Mouse (Mus musculus) midbrain, embryonic 13.5 days (tissue): Measurements from ENCODE around the gene Wnt5a. TPM values are rescaled to one million over a fixed set of nuclear protein-coding genes. Genes with fewer than 3 reads are reported as not detected.

Source experiments
- ATAC-seq: fragments of 200-750 bp; cut with Nextera tagmentation; 2 replicates; pipeline ENCODE4 v1.8.0; 2017; ENCODE audit warnings: mild to moderate bottlenecking, moderate TSS enrichment, moderate library complexity
- H3K27ac ChIP-seq: fragments of 300-500 bp; sonication (generic); 2 replicates; pipeline ENCODE4 v1.5.1; 2015; ENCODE audit warnings: inconsistent platforms, mild to moderate bottlenecking, moderate library complexity
- H3K27me3 ChIP-seq: fragments of 300-500 bp; sonication (generic); 2 replicates; pipeline ENCODE4 v1.6.1; 2015; ENCODE audit warnings: mild to moderate bottlenecking, inconsistent platforms
- H3K36me3 ChIP-seq: fragments of 300-500 bp; sonication (generic); 2 replicates; pipeline ENCODE4 v1.6.1; 2015; ENCODE audit warnings: mild to moderate bottlenecking, inconsistent platforms
- H3K4me1 ChIP-seq: fragments of 300-500 bp; sonication (generic); replicated peaks from 2 replicates; pipeline ENCODE4 v1.6.1; 2015; ENCODE audit warnings: inconsistent platforms
- H3K4me2 ChIP-seq: fragments of 300-500 bp; sonication (generic); replicated peaks from 2 replicates; pipeline ENCODE4 v1.6.1; 2015; ENCODE audit warnings: moderate library complexity, mild to moderate bottlenecking, inconsistent platforms
- H3K4me3 ChIP-seq: fragments of 300-500 bp; sonication (generic); replicated peaks from 2 replicates; pipeline ENCODE4 v1.5.1; 2015; ENCODE audit warnings: mild to moderate bottlenecking, inconsistent platforms
- H3K9ac ChIP-seq: fragments of 300-500 bp; sonication (generic); replicated peaks from 2 replicates; pipeline ENCODE4 v1.6.1; 2015; ENCODE audit warnings: mild to moderate bottlenecking, inconsistent platforms
- H3K9me3 ChIP-seq: fragments of 300-500 bp; sonication (generic); 2 replicates; pipeline ENCODE4 v1.6.1; 2016; ENCODE audit warnings: mild to moderate bottlenecking, inconsistent platforms
- WGBS: fragments of 180-500 bp; shearing (Covaris S2); methylation state at CpG from one replicate; pipeline ENCODE4 v1.1.7; 2015; 5-methylcytosine and 5-hydroxymethylcytosine counted together
- polyA plus RNA-seq: library from polyadenylated mRNA; unstranded; fragments of >200 nt; fragmentation: Nextera tagmentation; extraction: Ambion mirVana; gene quantifications from 2 replicates; pipeline ENCODE4 v1.2.1, GENCODE M21; 2015

Wnt5a gene
- 14.4 and 17.9 TPM in 2 replicates for polyA plus RNA-seq

- peak within 1 kb of the TSS; percentile 85 for H3K4me2 ChIP-seq
- WGBS: 3% methylated on average over 42 of the region's 53 CpGs
- ATAC-seq: peak; percentile 28; the same call in 1 of the 2 replicates
Observed at GRCm38 (mm10) chr14:28504101-28505050, at the start of gene Wnt5a. Gene Wnt5a, plus strand, starts transcription at chr14:28504750.

GRCm38 (mm10) chr14:28456372-28457076 is 48.0 kb upstream of the Wnt5a start:
- Histone ChIP-seq H3K27me3 (peaks cover 11% of the 10 kb centered on the region), H3K27ac (no peak overlapping the region), H3K4me3 (no peak overlapping the region), H3K36me3 (no peaks in the 10 kb centered on the region), H3K9ac (no peak overlapping the region), H3K4me1 (peaks cover 4% of the 10 kb centered on the region), H3K4me2 (no peak overlapping the region), H3K9me3 (no peaks in the 10 kb centered on the region; the same call in 1 of the 2 replicates)
- 78% methylated on average over 7 of the region's 7 CpGs for WGBS
- no peak for ATAC-seq

More at GRCm38 (mm10) chr14:28504101-28505050, at the start of gene Wnt5a:
- Histone ChIP-seq H3K4me3 (peak within 1 kb of the TSS; percentile 54), H3K9me3 (no peaks in the 10 kb centered on the region), H3K36me3 (no peaks in the 10 kb centered on the region), H3K27me3 (peaks cover 84% of the 10 kb centered on the region), H3K27ac (peak within 1 kb of the TSS; percentile 70), H3K9ac (peak within 1 kb of the TSS; percentile 69), H3K4me1 (peaks cover 48% of the 10 kb centered on the region)

- Histone ChIP-seq H3K27me3 (peaks cover 16% of the 10 kb centered on the region), H3K4me2 (no peak overlapping the region), H3K4me1 (no peaks in the 10 kb centered on the region), H3K36me3 (no peaks in the 10 kb centered on the region), H3K9ac (no peak overlapping the region), H3K4me3 (no peak overlapping the region), H3K27ac (no peak overlapping the region), H3K9me3 (no peaks in the 10 kb centered on the region; the same call in 1 of the 2 replicates)
- WGBS: 81% methylated on average over 3 of the region's 3 CpGs
- ATAC-seq: no peak
Observed at GRCm38 (mm10) chr14:28457428-28457827, 47.1 kb upstream of the Wnt5a start.

- Histone ChIP-seq H3K9me3 (no peaks in the 10 kb centered on the region), H3K27ac (no peak overlapping the region), H3K4me2 (no peak overlapping the region)
Observed at GRCm38 (mm10) chr14:28467956-28468355, 36.6 kb upstream of the Wnt5a start.

GRCm38 (mm10) chr14:28469696-28470095 is 34.9 kb upstream of the Wnt5a start:
- Histone ChIP-seq H3K27ac (0 out of 2 replicates have a peak overlapping the region, but pooled peaks have one; percentile 12), H3K27me3 (0 out of 2 replicates have a peak, but pooled peaks cover 6% of the 10 kb centered on the region), H3K36me3 (no peaks in the 10 kb centered on the region), H3K4me3 (no peak overlapping the region), H3K9me3 (no peaks in the 10 kb centered on the region), H3K4me2 (no peak overlapping the region), H3K4me1 (peaks cover 11% of the 10 kb centered on the region), H3K9ac (no peak overlapping the region)
- ATAC-seq: no peak
- 29% methylated on average over 4 of the region's 4 CpGs for WGBS

More at GRCm38 (mm10) chr14:28467956-28468355, 36.6 kb upstream of the Wnt5a start:
- 0 out of 2 replicates have a peak, but pooled peaks cover 6% of the 10 kb centered on the region for H3K27me3 ChIP-seq
- no peak overlapping the region for H3K4me3 ChIP-seq
- H3K4me1 ChIP-seq: peaks cover 10% of the 10 kb centered on the region
- 58% methylated on average over 5 of the region's 5 CpGs for WGBS
- no peak overlapping the region for H3K9ac ChIP-seq
- no peaks in the 10 kb centered on the region for H3K36me3 ChIP-seq
- no peak for ATAC-seq

GRCm38 (mm10) chr14:28470212-28470611 is 34.3 kb upstream of the Wnt5a start:
- Histone ChIP-seq H3K4me3 (no peak overlapping the region), H3K27ac (no peak overlapping the region), H3K9ac (no peak overlapping the region), H3K36me3 (no peaks in the 10 kb centered on the region), H3K9me3 (no peaks in the 10 kb centered on the region), H3K27me3 (0 out of 2 replicates have a peak, but pooled peaks cover 6% of the 10 kb centered on the region), H3K4me2 (no peak overlapping the region), H3K4me1 (peaks cover 16% of the 10 kb centered on the region)
- 68% methylated on average over 6 of the region's 6 CpGs for WGBS
- ATAC-seq: no peak

- peak overlapping the region; percentile 58; the same call in 1 of the 2 replicates for H3K27ac ChIP-seq
- 16% methylated on average over 3 of the region's 3 CpGs for WGBS
- peak; percentile 62 for ATAC-seq
- no peaks in the 10 kb centered on the region for H3K27me3 ChIP-seq
- H3K4me2 ChIP-seq: peak overlapping the region; percentile 21
- H3K4me3 ChIP-seq: no peak overlapping the region
- no peaks in the 10 kb centered on the region for H3K9me3 ChIP-seq
- no peak overlapping the region for H3K9ac ChIP-seq
- H3K4me1 ChIP-seq: peaks cover 22% of the 10 kb centered on the region
- H3K36me3 ChIP-seq: no peaks in the 10 kb centered on the region
Observed at GRCm38 (mm10) chr14:28475012-28475411, 29.5 kb upstream of the Wnt5a start.

- H3K9ac ChIP-seq: no peak overlapping the region
- H3K27ac ChIP-seq: peak overlapping the region; percentile 58
Observed at GRCm38 (mm10) chr14:28475421-28475820, 29.1 kb upstream of the Wnt5a start.

GRCm38 (mm10) chr14:28476746-28477145 is 27.8 kb upstream of the Wnt5a start:
- ATAC-seq: no peak
- H3K9ac ChIP-seq: no peak overlapping the region
- no peaks in the 10 kb centered on the region for H3K27me3 ChIP-seq
- no peak overlapping the region for H3K4me2 ChIP-seq
- H3K27ac ChIP-seq: no peak overlapping the region
- H3K4me1 ChIP-seq: peaks cover 22% of the 10 kb centered on the region
- WGBS: 42% methylated on average over 3 of the region's 3 CpGs
- no peaks in the 10 kb centered on the region for H3K9me3 ChIP-seq
- no peaks in the 10 kb centered on the region for H3K36me3 ChIP-seq
- H3K4me3 ChIP-seq: no peak overlapping the region

More at GRCm38 (mm10) chr14:28475421-28475820, 29.1 kb upstream of the Wnt5a start:
- Histone ChIP-seq H3K9me3 (no peaks in the 10 kb centered on the region), H3K4me3 (no peak overlapping the region), H3K36me3 (no peaks in the 10 kb centered on the region), H3K4me1 (peaks cover 22% of the 10 kb centered on the region), H3K4me2 (peak overlapping the region; percentile 21), H3K27me3 (no peaks in the 10 kb centered on the region)
- peak; percentile 70; the same call in 1 of the 2 replicates for ATAC-seq
- 29% methylated on average over 7 of the region's 7 CpGs for WGBS

GRCm38 (mm10) chr14:28480866-28481265 is 23.7 kb upstream of the Wnt5a start:
- Histone ChIP-seq H3K27me3 (no peaks in the 10 kb centered on the region), H3K27ac (no peak overlapping the region), H3K9ac (no peak overlapping the region), H3K9me3 (no peaks in the 10 kb centered on the region), H3K4me1 (peaks cover 9% of the 10 kb centered on the region), H3K4me2 (no peak overlapping the region), H3K36me3 (no peaks in the 10 kb centered on the region), H3K4me3 (no peak overlapping the region)
- WGBS: 86% methylated on average over 1 of the region's 1 CpGs
- ATAC-seq: no peak

- 92% methylated on average over 4 of the region's 4 CpGs for WGBS
Observed at GRCm38 (mm10) chr14:28493806-28494205, 10.7 kb upstream of the Wnt5a start.

More at GRCm38 (mm10) chr14:28493806-28494205, 10.7 kb upstream of the Wnt5a start:
- Histone ChIP-seq H3K27me3 (0 out of 2 replicates have a peak, but pooled peaks cover 4% of the 10 kb centered on the region), H3K9ac (no peak overlapping the region), H3K27ac (no peak overlapping the region), H3K9me3 (no peaks in the 10 kb centered on the region), H3K4me1 (peaks cover 6% of the 10 kb centered on the region; the same call in 1 of the 2 replicates), H3K4me2 (no peak overlapping the region), H3K36me3 (no peaks in the 10 kb centered on the region), H3K4me3 (no peak overlapping the region)
- no peak for ATAC-seq
